Mouse (Mus musculus) adipocyte (in vitro differentiated cells): Measurements from ENCODE around the gene Rap1gap2.
"Not testable (repeated sequence)": the region's sequence is repeated elsewhere in the genome, so short reads cannot be mapped to it uniquely, and the experiment has no call there.

Source experiments
- DNase-seq: peaks from one replicate; pipeline ENCODE4 v3.0.0-alpha.2; 2016; ENCODE audit warnings: low spot score

Gene Rap1gap2

DNA sequence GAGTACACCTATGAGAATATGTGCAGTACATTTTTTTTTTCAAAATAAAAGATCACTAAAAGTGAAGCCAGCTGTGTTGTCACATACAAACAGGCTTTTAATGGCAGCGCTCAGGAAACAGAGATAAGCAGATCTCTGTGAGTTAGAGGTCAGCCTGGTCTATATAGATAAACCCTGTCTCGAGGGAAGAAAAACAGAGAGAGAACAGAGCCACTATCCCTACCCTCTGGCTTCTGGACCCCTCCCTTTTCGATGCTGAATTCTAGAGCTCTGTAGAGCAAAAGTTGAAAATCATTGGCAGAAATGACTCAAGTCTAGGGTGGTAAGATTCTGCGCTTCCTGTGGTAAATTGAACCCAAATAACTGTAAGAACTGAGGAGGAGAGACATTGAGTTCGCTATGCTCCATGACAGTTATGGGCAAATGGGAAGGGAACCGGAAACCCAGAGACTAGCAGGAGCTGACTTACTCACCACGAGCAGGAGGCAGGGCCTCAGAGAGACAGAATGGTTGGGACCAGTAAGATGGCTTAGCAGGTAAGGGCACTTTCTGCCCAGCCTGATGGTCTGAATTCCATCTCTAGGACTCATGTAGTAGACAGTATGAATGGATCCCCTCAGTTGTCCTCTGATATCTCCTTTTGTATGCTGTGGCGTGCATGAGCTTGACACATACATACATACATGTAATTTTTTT is 11.4 kb upstream of the Rap1gap2 start:
- no peak for DNase-seq

DNA sequence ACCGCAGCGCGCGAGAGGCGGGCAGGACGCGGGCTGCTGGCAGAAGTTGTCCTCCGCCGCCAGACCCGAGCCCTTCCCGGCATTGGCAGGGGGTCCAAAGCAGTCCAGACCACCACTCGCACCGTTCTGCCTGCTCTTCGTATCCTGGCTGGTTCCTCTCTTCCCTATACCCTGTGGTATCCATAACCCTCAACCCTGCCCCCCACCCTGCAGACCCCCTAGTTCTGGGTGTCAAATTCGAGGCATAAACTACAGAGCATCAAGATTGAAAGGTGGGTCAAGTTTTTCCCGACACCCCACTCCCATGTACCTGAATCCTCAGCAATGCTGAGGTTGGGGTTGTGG is 9.2 kb upstream of the Rap1gap2 start:
- no peak for DNase-seq

DNA sequence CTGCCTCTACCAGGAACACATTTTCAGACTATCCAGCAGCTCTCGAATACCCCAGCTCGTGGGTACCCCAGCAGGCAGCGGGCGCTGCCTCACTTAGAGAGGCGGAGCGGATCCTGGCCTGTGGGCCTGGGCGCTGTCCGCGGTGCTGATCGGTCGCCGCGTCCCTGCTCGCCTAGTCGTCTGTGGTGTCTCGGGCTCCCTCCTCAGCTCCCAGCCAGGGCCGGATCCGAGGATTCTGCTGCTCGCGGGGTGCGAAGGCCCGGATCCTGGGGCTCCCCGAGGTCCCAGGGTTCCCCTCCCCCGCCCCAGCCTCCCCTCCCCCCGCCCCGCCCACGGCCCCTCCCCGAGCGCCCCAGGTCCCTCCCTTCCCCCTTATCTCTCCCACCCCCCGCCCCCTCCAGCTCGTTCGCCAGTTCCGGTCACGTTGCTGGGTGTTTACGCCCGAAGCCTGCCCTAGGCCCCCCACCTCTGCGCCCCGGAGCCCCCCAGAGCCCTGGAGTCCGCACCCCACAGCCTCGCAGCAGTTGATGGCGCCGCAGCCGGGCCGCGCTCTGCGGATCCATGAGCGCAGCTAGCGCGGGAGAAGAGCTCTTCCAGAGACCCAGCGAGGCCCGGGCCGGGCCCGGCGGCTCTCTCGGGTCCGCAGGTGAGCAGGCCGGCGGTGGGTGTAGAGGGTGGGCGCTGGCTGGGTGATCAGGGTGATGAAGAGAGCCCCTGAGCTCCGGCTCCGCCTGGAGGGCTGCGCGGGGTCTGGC is 8.7 kb upstream of the Rap1gap2 start, which contains the start of gene Ccdc92b:
TSS of gene Ccdc92b (plus strand) at position 405 of the 755 bp plus-strand sequence.
- peak; percentile 25 for DNase-seq

DNA sequence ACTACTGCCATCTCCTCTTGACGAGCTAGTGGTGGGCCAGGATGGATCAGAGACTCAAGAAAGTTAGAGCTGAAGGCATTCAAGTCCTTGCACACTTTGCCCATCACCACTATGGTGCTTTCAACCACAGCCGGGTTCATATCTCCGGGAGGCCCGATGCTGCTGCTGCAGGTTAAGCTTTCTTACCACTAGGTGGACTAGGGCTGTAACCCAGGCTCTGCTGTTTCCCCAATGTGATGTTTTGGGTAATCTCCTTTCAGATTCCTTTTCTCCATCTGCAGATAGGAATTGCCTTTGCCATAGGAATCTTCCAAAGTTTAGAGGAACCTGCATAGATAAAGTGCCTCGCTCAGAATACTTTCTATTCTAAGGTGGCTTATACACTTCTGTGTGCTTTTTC is 4.9 kb upstream of the Rap1gap2 start:
- no peak for DNase-seq

DNA sequence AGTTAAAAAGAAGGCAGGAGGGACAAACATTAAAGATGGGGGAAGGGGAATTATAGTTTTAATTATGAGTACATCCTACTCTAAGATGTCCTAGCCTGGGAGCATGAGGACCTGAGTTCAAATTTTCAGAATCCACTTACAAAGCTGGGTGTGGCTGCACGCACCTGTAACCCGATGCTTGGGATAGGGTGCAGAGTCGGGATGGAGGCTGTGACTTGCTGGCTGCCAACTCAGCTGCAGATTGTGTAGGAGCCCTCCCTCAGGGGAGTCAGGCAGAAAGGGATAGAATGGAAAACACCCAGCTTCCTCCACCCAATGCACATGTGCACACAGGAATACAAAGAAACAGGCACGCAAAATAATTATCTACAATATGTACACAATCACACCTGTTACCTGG is 2.7 kb upstream of the Rap1gap2 start:
- DNase-seq: no peak

DNA sequence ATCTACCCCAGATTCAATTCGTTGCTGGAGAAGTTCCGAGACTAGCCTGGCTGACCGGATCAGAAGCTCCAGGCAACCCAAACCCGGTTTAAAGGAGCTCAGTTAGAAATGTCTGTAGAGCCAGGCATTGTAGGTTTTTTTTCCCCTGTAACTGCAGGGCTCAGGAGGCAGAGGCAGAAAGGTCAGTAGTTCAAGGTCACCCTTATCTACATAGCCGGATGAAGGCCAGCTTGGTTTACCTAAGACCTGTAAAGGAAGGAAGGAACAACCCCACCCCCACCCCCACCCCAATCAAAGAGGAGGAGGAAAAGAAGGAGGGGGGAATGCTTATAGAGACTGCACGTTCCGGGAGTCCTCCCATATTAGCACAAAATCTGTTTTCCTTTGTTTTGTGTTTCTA is 722 bp upstream of the Rap1gap2 start:
- no peak for DNase-seq

DNA sequence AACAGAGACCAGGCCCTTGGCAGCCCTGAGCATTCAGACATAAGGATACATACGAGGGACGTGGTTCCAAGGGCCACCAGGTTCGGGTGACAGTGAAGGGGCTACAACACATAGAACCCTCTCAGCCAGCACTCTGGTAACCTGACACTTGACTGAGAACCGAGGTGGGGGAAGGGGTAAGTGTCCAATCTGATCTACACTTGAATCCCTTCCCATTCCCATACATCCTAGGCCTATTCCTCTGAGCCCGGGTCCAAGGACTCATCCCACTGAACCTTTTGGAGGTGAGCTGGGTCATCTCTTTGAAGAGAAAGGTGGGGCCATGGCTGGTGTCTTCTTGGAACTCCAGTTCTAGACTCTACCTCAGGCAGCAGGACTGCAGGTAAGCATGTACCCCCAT is 647 bp downstream of the Rap1gap2 start:
- DNase-seq: no peak

DNA sequence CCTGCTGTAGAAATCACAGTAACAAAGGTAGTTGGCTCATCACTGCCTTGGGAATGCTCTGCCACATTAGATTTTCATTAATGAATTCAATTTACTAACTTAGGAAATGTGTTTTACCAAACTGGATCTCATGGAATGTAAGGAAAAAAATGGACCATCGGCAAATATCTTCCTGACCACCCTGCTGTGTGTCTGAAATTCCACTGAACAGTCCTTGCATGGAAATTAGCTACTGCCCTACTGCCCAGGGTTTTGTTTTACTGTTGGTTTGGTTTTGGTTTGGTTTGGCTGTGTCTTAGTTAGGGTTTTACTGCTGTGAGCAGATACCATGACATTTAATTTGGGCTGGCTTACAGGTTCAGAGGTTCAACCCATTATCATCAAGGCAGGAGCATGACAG is 8.4 kb downstream of the Rap1gap2 start:
- no peak for DNase-seq

DNA sequence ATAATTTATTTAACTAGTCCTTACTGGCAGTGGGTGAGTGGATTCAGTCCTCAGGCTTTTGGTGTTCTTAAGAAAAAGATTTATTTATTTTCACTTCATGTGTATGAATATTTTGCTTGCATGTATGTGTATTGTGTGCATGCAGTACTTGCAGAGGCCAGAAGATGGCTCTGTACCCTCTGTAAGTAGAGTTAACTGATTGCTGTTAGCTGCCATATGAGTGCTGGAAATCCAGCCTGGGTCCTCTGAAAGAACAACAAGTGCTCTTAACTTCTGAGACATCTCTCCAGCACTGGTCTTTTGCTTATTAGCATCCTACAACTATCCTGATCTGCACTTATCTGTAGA is 12.8 kb downstream of the Rap1gap2 start:
- DNase-seq: no peak

DNA sequence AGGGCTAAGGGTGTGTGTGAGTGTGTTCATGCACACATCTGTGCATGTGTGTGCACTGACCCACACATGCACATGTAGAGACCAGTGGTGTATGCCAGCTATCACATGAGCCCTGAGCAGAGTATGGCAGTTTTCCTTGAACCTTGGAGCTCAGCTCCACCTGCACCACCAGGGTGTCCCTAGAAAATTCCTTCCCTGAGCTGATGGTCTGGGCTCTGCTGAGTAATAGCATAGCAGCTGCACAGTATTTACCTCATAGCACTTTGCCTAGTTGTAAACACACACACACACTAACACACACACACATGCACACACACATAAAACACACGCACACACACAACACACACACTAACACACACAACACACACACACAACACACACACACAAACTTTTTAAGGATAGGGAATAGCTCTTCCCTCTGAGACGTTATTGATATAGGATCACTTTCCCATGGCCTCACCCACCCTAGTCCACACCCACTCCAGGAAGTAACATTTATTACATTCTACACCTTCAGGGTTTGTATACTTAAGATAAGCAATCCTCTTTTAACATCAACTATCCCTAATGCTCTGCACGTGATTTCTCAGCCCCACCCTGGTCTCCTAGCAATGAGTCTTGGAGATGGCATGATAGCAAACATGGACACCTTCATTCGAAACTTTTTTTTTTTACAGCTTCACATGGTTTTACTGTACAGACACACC is 13.3 kb downstream of the Rap1gap2 start:
- no peak for DNase-seq

DNA sequence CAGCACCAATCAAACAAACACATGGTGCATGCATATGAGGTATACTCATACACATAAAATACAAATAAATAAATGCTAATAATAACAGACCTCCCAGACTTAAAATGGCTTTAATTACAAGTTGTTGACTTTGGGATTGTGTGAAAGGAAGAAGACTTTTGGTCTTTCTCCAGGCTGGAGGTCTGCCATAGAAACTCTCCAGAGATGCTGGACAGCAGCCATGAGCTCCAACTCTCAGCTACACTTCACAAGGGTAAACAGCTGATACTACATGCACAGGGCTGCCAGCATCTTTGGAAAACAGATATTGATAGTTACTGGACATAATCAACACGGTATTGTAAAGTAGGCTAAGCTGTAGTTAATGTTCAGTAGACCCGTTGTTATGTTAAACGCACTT is 18.5 kb downstream of the Rap1gap2 start:
- DNase-seq: peak; percentile 83

DNA sequence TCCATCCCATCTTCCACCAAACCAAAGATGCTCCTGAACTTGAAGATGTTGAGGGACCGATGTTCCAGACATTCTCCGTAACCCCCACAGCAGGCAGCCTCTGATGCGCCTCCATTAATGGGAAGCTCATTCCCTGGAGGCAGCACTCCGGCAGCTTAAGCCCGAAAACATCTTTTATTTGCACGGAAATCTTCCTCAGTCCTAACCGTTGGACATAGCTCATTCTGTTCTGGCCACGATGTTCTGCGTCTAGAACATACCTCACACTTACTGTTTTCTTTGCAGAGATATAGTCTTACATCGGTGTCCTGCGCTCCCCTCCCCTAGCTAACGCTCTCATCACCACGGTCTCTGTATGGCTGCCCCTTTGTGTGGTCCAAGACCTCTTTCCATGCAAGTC is 20.0 kb downstream of the Rap1gap2 start:
- DNase-seq: no peak

DNA sequence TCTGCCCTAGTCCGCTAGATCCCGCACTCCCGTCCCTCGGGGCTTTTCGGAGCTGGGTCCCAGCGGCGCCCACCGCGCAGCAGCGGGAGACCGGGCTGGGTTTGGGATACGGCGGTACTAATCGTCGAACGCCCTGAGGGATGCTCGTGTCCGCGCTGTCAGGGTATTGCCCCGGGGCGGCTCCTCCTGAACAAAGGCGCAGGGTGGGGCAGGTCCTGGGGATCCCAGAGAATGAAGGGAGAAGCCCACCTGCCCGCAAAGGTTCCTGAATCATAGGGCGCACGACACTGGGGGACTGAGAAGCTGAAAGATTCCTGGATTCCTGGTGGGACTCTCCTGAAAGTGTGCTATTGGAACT is 20.5 kb downstream of the Rap1gap2 start:
- no peak for DNase-seq

DNA sequence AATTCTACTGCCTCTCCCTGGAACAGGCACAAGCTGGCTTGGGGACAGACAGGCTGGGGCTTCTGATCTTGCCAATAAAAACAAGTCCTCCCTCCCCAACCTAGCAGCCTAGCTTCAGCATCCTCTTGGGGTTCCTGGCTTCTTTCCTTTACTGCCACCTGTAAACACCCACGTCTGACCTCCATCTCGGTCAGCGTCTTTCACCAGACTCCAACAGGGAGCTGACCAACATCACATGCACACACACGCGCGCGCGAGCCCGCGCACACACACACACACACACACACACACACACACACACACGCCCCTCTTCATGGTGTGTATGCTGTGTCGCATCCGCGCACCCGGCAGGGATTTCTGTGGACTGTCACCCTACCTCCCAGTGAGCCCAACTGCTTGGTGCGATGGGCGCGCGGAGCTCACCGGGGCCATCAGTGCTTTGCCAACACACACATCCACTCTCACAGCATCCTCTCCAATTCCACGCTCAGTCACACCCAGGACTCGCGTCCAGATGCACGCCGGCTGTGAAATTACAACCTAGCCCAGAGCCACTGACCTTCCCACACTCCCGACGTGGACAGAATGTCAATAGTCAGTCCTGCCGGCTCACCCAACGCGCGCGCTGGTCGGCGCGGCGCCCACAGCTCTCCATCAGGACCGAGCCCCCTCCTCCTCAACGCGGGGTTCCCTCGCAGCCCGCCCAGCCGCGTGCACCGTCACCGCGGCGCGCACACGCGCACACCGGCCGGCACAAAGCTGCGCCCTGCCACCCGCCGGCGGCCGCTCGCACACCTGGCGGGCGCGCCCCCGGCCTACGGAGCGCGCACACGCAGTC is 21.1 kb downstream of the Rap1gap2 start:
- no peak for DNase-seq

DNA sequence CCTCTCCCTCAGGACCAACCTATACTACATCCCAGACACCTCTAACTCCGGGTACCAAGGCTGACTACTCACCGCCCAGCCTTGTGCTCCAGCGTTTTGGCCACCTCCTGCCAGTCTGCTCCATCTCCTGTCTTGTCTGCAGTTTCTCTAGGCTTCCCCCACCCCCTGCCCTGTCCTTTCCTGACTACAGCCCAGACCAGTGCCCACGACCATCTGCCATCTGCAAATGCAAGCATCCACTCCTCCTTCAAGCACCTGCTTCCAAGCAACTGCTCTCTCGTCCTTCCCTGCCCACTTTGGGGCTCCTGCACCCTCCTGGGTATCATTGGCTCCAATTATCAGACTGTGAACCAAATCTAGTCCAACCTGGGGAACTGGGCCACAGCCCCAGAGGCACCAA is 24.3 kb downstream of the Rap1gap2 start:
- no peak for DNase-seq

DNA sequence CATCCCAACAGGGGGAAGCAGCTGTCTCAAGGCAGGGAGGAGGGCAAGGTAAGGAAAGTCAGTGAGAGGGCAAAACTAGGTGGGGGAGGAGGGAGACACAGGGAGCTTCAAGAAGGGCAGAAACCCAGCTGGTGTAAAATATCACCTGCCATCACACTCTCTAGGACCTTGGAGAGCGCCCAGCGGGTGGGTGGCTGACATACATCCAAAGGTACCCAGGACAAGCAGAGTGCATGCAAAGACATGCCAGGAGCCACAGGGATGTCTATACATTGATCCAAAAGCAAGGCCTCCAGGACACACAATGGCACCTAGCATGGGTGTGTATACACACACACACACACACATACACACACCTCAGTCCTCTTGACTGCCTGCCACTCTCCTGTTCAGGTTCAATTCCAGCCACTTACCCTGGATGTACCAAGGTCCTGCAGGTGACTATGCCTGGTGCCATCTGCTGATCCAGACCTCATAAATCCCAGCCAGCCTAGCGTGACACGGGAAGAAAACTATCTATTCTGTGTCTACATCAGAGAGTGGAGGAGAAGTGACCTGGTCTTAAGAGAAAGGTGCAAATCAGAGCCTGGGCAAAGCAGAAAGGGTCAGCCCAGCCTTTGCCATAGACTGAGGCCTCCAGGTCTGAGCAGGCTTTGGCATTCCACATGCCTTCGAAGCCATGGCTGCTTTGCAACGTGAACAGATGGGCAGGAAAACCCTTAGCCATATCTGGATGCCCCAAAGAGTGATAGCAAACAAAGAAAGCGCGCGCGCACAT is 25.6 kb downstream of the Rap1gap2 start:
- no peak for DNase-seq

DNA sequence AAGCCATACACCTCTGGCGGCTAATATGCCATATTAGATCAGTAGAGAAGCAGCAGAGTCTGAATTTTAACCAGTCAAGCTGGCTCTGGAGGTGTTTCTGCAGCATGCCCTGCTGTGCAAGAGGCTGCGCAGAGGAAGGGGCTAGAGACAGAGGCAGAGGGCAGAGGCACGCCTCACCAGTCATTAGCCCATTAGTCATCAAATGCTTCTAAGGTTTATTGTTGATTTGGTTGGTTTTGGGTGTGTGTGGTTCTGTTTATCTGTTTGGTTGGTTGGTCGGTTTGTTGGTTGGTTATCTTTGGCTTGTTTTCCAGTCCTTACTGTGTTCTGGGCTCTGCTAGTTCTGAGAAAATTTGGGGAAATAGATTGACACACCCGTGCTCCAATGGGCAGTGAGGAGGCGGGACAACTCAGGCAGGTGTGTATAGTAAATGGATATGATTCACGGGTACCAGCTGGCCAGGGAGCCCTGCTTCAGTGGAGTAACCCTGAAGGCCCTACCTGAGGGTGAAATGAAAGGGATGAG is 26.8 kb downstream of the Rap1gap2 start:
- no peak for DNase-seq

DNA sequence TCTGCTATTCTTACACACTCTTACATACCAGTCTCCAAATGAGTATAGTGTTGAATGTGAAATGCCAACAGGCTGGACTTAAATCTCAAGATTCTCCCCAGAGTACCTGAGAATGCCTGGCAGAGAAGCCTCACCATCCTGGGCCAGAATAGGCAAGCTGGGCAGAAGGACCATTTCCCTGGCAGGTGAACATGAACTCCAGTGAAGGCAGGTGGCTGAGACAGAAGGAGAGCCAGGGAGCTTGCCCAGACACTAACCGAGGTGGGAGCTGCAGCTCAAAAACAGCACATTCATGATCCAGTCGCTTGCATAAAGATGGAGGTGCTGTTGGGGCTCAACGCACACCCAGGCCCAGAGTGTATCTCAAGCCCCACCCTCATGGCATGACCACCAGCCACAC is 28.3 kb downstream of the Rap1gap2 start:
- no peak for DNase-seq

DNA sequence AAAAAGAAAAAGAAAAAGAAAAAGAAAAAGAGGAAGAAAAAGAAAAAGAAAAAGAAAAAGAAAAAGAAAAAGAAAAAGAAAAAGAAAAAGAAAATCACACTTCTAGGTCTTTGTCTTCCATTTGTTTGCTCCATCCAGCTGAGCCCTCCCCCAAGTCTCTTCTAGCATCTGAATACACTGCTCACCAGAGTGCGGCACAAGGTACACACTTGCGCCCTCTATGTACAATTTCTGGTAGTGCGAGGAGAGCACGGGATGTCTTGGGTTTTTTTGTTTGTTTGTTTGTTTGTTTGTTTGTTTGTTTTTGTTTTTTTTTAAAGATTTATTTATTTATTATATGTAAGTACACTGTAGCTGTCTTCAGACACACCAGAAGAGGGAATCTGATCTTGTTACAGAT is 29.4 kb downstream of the Rap1gap2 start:
- not testable (repeated sequence) for DNase-seq

DNA sequence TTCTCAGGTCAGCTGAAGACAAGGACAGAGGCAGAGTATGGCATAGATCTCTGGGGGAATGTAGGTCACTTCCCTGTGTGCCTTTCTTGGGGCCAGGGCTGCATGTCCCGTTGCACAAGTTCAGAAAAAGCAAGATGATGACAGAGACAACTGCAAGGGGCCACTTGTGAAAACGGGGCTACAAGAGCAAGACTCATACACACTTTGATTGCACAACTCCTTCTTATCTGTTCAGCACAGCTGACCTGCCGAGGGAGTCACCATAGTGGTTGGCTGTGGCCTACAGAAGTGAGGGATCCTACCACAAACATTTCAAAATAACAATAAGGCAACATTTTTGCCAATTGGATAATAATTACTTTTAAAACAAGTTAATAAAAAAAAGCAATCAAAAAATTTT is 33.6 kb downstream of the Rap1gap2 start:
- DNase-seq: no peak

DNA sequence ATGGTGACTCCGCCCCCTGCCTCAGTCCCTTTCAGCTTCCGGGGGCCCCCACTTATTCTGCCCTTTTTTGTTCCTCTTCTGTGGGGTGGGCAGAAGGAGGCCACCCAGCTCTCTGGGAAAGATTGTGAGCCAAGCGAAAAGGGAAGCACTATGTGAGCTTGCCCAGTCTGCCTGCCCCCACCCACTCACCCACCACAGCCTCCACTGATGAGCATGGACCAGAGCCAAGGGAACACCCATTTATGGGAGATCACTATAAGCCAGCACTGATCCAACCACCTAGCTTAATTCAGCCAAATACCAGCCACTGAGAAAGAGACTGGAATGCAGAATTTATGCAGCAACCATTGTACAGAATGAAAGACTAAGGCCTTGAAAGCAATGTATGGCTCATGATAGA is 34.8 kb downstream of the Rap1gap2 start:
- DNase-seq: no peak
